Mouse (Mus musculus): Measurements from ENCODE around the gene Mx1. TPM values are rescaled to one million over a fixed set of nuclear protein-coding genes. Genes with fewer than 3 reads are reported as not detected.

Gene Mx1
- total RNA-seq, 1 experiment from 2014 or later, result 36.7 TPM

DNA sequence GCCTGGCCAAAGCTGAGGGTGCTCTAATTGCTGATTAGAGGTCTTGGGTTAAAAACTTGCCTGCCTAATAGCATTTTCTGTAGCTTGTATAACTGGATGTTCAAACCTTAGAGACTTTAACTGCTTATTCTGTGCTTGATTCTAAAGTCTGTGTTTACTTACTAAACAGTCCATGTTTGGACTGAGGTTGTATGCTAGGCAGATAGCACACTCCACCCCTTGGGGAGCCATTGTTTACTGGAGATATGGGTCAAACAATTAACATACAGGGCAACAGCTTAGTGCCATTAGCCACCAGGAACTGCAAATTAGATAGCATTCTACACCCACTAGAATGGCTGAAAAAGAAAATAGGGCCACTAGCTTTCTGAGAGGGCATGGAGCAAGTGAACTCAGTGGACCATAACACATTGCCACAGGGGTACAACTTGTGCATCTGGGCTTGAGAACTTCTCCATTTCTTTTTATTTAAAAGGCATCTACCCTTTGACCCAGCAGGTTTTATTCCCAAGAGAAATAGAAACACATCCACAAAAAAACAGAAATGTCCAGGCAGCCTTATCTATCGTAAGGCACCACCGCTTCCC lies 64.7 kb downstream of the Mx1 start:
- ATAC-seq (ENCODE audit: extremely low read depth, insufficient number of reproducible peaks, low FRiP score, poor library complexity, severe bottlenecking), result no peak

Other genes starting within 250 kb of the Mx1 start
- gene Bace2, start 106.2 kb downstream of the Mx1 start, total RNA-seq (2017), result not detected in 2 replicates
- not detected in 2 replicates for gene Fam3b, start 51.9 kb upstream of the Mx1 start, total RNA-seq (2017)
- gene Tmprss2, start 148.3 kb upstream of the Mx1 start, total RNA-seq (2017), result 0.12 TPM in 1 of 2 replicates, not detected in the other

Data from neutrophil, adult 5-6 weeks (primary cell).